Mouse (Mus musculus) lung, postnatal 0 days (tissue): ENCODE data around the gene Fam129b.

Experiments
- CTCF ChIP-seq: IDR thresholded peaks from 2 replicates; pipeline ENCODE4 v1.5.1; 2016; ENCODE audit warnings: antibody characterized with exemption, mild to moderate bottlenecking
- EP300 ChIP-seq: IDR thresholded peaks from 2 replicates; pipeline ENCODE4 v1.6.1; 2016; ENCODE audit warnings: antibody characterized with exemption, mild to moderate bottlenecking, control low read depth

GRCm38 (mm10) chr2:32962062-32962874, 86.4 kb downstream of the Fam129b start:
- TF ChIP-seq CTCF, result no peak
- no peak for TF ChIP-seq EP300
